Mouse (Mus musculus) E14TG2a.4 (cell line): Measurements from ENCODE around the gene Gpr183.

Experiments
- CTCF ChIP-seq: conservative IDR thresholded peaks from 2 replicates; pipeline ENCODE4 v1.5.1; 2014; ENCODE audit warnings: low read length
- NANOG ChIP-seq: IDR thresholded peaks from 2 replicates; pipeline ENCODE4 v1.6.1; 2014; ENCODE audit warnings: borderline replicate concordance, low read length, mixed read lengths

DNA sequence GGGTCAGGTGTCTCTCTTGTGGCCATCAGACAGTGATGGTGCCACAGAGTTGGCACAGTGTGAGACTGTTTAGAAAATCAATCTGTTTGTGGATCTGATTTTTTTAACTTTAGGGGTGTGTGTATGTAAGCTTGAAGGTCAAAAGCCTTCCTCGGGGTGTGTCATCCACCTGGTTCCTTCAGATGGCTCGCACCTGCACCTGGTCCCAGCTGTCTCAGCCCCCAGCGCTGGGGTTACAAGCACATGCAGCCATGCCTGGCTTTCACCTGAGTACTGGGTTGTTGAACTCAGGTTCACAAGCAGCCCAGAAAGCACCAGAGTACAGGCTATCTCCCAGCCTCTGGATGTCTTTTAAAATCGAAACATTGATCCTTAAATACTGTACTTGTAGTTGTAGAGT is 28.6 kb upstream of the Gpr183 start:
- TF ChIP-seq CTCF (no peak), NANOG (no peak)
